Mouse (Mus musculus): ENCODE measurements around the gene Txnip. TPM values are rescaled to one million over a fixed set of nuclear protein-coding genes. Genes with fewer than 3 reads are reported as not detected.

The Txnip gene
- polyA plus RNA-seq, 1 experiment from 2014 or later = 157 TPM

- no peak for ATAC-seq (ENCODE audit: insufficient number of reproducible peaks, low FRiP score, low TSS enrichment, low read depth)
- H3K4me3 ChIP-seq = no peak overlapping the region
- H3K4me1 ChIP-seq = peaks cover 18% of the 10 kb centered on the region
- H3K9ac ChIP-seq = no peak overlapping the region
- no peak overlapping the region for H3K4me2 ChIP-seq
- WGBS = 76% methylated on average over 16 of the region's 16 CpGs
- no peaks in the 10 kb centered on the region for H3K9me3 ChIP-seq
- H3K27ac ChIP-seq = no peak overlapping the region
- no peaks in the 10 kb centered on the region for H3K27me3 ChIP-seq
- no peaks in the 10 kb centered on the region for H3K36me3 ChIP-seq
Measured at GRCm38 (mm10) chr3:96571896-96572698, 14.3 kb downstream of the Txnip start.

GRCm38 (mm10) chr3:96573611-96574511, 16.1 kb downstream of the Txnip start:
- Histone ChIP-seq H3K27me3 (no peaks in the 10 kb centered on the region), H3K27ac (no peak overlapping the region), H3K9ac (peak overlapping the region; percentile 1; the same call in 1 of the 2 replicates), H3K9me3 (no peaks in the 10 kb centered on the region), H3K4me3 (no peak overlapping the region), H3K4me2 (no peak overlapping the region), H3K36me3 (0 out of 2 replicates have a peak, but pooled peaks cover 4% of the 10 kb centered on the region), H3K4me1 (peaks cover 25% of the 10 kb centered on the region)
- ATAC-seq (ENCODE audit: insufficient number of reproducible peaks, low FRiP score, low TSS enrichment, low read depth) = no peak
- 75% methylated on average over 19 of the region's 19 CpGs for WGBS

DNA sequence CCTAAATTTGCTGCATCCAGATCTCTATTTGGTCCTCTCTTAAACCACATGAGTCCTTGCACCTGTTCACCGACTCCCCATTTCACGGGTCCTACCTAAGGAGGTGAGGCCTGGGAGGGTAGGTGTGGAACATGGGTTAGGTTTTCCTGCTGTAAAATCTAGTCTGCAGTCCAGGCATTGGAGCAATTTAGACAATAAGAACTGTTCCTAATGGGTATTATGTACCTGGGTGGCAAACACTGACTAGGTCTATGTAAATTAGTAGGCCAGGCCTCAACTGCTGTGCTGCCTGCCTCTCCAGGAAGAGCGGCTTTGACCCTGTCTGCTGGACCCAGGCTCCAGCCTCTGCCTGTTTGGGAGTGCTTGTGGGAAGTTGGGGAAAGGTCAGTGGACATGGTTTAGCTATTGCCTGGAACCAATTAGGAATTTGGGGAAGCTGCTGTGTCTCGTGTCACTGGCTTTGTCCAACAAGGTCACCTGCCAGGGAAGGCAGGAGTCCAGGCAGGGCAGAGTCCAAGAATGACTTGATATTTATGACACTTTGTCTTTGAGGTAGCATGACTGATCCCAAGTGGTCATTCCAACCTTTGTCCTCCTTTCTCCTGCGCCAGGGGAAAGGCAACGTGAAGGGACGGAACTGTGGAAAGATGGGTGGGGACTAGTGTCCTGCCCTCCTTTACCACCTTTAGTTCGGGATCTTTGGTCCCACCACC, 17.7 kb downstream of the Txnip start:
- H3K27me3 ChIP-seq = no peaks in the 10 kb centered on the region
- no peak overlapping the region for H3K4me3 ChIP-seq
- H3K4me1 ChIP-seq = peaks cover 34% of the 10 kb centered on the region
- H3K27ac ChIP-seq = peak overlapping the region; percentile 89
- no peak for ATAC-seq (ENCODE audit: insufficient number of reproducible peaks, low FRiP score, low TSS enrichment, low read depth)
- 0 out of 2 replicates have a peak, but pooled peaks cover 6% of the 10 kb centered on the region for H3K36me3 ChIP-seq
- no peaks in the 10 kb centered on the region for H3K9me3 ChIP-seq
- 86% methylated on average over 8 of the region's 8 CpGs for WGBS
- no peak overlapping the region for H3K4me2 ChIP-seq
- no peak overlapping the region for H3K9ac ChIP-seq

- Histone ChIP-seq H3K27ac (peak overlapping the region; percentile 89), H3K36me3 (0 out of 2 replicates have a peak, but pooled peaks cover 6% of the 10 kb centered on the region), H3K4me3 (peak overlapping the region; percentile 19), H3K4me2 (peak overlapping the region; percentile 39), H3K27me3 (no peaks in the 10 kb centered on the region), H3K4me1 (peaks cover 35% of the 10 kb centered on the region), H3K9me3 (no peaks in the 10 kb centered on the region), H3K9ac (no peak overlapping the region)
- peak; percentile 16; the same call in 1 of the 2 replicates for ATAC-seq (ENCODE audit: insufficient number of reproducible peaks, low FRiP score, low TSS enrichment, low read depth)
- WGBS = 37% methylated on average over 14 of the region's 14 CpGs
Measured at GRCm38 (mm10) chr3:96576005-96576658, 18.4 kb downstream of the Txnip start.

GRCm38 (mm10) chr3:96576690-96577541, 19.2 kb downstream of the Txnip start, which contains the start of gene Gm16253:
Gene Gm16253 (plus strand): TSS chr3:96576984.
- peak within 1 kb of the TSS; percentile 19 for H3K4me3 ChIP-seq
- H3K36me3 ChIP-seq = 0 out of 2 replicates have a peak, but pooled peaks cover 6% of the 10 kb centered on the region
- WGBS = 23% methylated on average over 17 of the region's 17 CpGs
- no peaks in the 10 kb centered on the region for H3K27me3 ChIP-seq
- ATAC-seq (ENCODE audit: insufficient number of reproducible peaks, low FRiP score, low TSS enrichment, low read depth) = peak; percentile 83
- H3K9ac ChIP-seq = no peak within 1 kb of the TSS
- H3K9me3 ChIP-seq = no peaks in the 10 kb centered on the region
- peak within 1 kb of the TSS; percentile 39 for H3K4me2 ChIP-seq
- peaks cover 35% of the 10 kb centered on the region for H3K4me1 ChIP-seq
- H3K27ac ChIP-seq = peak within 1 kb of the TSS; percentile 89

DNA sequence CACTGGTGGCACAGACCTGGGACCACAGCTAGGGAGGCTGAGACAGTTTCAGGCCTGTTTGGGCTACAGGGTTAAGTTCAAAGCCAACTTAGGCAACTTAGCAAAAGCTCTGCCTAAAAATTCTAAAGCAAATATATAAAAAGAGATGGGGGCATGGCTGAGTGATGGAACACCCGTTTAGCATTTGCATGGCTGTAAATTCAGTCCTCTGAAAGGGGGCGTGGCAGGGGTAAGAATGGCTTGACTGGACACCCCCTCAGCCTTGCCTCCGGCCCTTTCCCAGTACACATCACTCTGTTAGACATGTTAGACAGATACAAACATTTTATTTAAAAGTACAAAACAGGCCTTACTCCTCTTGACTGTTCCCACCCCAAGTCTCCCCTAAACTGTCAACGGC, 19.8 kb downstream of the Txnip start:
- H3K27ac ChIP-seq = peak overlapping the region; percentile 89
- peaks cover 35% of the 10 kb centered on the region for H3K4me1 ChIP-seq
- no peak for ATAC-seq (ENCODE audit: insufficient number of reproducible peaks, low FRiP score, low TSS enrichment, low read depth)
- 68% methylated on average over 4 of the region's 4 CpGs for WGBS
- H3K4me3 ChIP-seq = no peak overlapping the region; the same call in 1 of the 2 replicates
- H3K4me2 ChIP-seq = no peak overlapping the region
- no peaks in the 10 kb centered on the region for H3K9me3 ChIP-seq
- H3K9ac ChIP-seq = no peak overlapping the region
- 0 out of 2 replicates have a peak, but pooled peaks cover 6% of the 10 kb centered on the region for H3K36me3 ChIP-seq
- H3K27me3 ChIP-seq = no peaks in the 10 kb centered on the region

GRCm38 (mm10) chr3:96578561-96579238, 20.9 kb downstream of the Txnip start:
- no peak overlapping the region for H3K4me3 ChIP-seq
- H3K27ac ChIP-seq = no peak overlapping the region
- H3K36me3 ChIP-seq = 0 out of 2 replicates have a peak, but pooled peaks cover 6% of the 10 kb centered on the region
- 80% methylated on average over 12 of the region's 12 CpGs for WGBS
- H3K4me2 ChIP-seq = no peak overlapping the region
- H3K9ac ChIP-seq = no peak overlapping the region
- H3K4me1 ChIP-seq = peaks cover 35% of the 10 kb centered on the region
- H3K27me3 ChIP-seq = no peaks in the 10 kb centered on the region
- ATAC-seq (ENCODE audit: insufficient number of reproducible peaks, low FRiP score, low TSS enrichment, low read depth) = no peak
- no peaks in the 10 kb centered on the region for H3K9me3 ChIP-seq

DNA sequence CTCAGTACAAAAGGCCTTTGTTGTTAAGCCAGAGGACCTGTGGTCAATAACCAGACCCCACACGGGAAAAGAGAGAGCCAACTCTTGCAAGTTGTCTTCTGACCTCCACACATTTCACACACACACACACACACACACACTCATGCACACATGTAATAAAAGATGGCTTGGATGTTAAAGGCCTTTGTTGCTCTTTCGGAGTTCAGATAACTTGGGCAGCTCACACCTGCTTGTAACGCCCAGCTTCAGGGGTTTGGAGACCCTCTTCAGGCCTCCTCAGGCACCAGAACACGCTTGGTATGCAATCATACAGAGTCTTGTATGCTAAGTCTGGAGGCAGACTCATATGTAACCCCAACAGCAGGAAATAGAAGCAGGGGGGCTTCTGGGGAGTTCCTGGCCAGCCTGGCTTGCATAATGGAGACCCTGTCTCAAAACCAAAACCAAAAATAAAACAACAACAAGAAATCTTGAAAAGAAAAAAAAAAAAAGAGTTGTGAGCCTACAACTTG, 21.5 kb downstream of the Txnip start:
- Histone ChIP-seq H3K9ac (no peak overlapping the region), H3K4me1 (peaks cover 35% of the 10 kb centered on the region), H3K4me3 (no peak overlapping the region), H3K27ac (no peak overlapping the region), H3K36me3 (0 out of 2 replicates have a peak, but pooled peaks cover 6% of the 10 kb centered on the region), H3K27me3 (no peaks in the 10 kb centered on the region), H3K9me3 (no peaks in the 10 kb centered on the region), H3K4me2 (no peak overlapping the region)
- WGBS = 77% methylated on average over 4 of the region's 4 CpGs
- ATAC-seq (ENCODE audit: insufficient number of reproducible peaks, low FRiP score, low TSS enrichment, low read depth) = no peak

DNA sequence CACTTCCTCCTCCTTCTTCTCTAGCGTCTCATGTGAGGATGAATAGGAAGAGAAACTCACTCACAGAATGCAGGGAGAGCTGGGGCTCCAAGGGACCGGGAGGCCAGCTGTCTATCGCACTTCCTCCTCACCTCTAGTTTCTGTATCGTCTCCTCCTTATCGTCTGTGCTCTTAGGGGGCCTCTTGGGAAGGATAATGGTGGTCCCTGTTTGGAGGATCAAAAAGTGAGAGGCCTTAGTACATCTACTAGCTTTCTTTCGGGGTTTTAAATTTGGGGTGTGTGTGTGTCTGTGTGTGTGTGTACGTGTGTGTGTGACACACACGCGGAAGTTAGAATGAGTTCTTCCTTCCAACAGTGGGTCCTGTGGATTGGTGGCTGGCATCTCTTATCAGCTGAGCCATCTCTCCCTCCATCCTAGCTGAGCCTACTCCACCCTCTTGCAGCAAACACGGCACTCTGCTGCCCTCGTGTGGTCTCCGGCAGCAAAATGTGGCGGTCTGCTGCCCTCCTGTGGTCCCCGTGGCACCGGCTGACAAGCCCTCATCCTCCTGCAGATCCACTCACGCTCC, 22.2 kb downstream of the Txnip start:
- Histone ChIP-seq H3K9me3 (no peaks in the 10 kb centered on the region), H3K9ac (no peak overlapping the region), H3K36me3 (0 out of 2 replicates have a peak, but pooled peaks cover 6% of the 10 kb centered on the region), H3K4me3 (peak overlapping the region; percentile 27), H3K4me2 (peak overlapping the region; percentile 54), H3K27ac (no peak overlapping the region), H3K27me3 (no peaks in the 10 kb centered on the region), H3K4me1 (peaks cover 35% of the 10 kb centered on the region)
- peak; percentile 38; the same call in 1 of the 2 replicates for ATAC-seq (ENCODE audit: insufficient number of reproducible peaks, low FRiP score, low TSS enrichment, low read depth)
- WGBS = 14% methylated on average over 16 of the region's 16 CpGs
